Mouse (Mus musculus) cortical plate, adult 2 months (tissue): ENCODE results near the gene Vwa2. TPM values are rescaled to one million over a fixed set of nuclear protein-coding genes. Genes with fewer than 3 reads are reported as not detected.

ENCODE experiments used
- H3K27ac ChIP-seq: fragments of 200-500 bp; 2 replicates; pipeline ENCODE4 v1.5.1; 2012; ENCODE audit warnings: low read length, control low read depth, inconsistent platforms; ENCODE audit not compliant: insufficient read depth
- H3K4me1 ChIP-seq: fragments of 200-500 bp; 2 replicates; pipeline ENCODE4 v1.6.1; 2011; ENCODE audit warnings: low read length; ENCODE audit not compliant: control insufficient read depth, insufficient read depth
- H3K4me3 ChIP-seq: fragments of 200-500 bp; 2 replicates; pipeline ENCODE4 v1.5.1; 2011; ENCODE audit warnings: mild to moderate bottlenecking, low read length, control low read depth; ENCODE audit not compliant: insufficient read depth
- CTCF ChIP-seq: fragments of 200-500 bp; IDR thresholded peaks from 2 replicates; pipeline ENCODE4 v1.5.1; 2011; ENCODE audit warnings: mild to moderate bottlenecking, control low read depth, low read length; ENCODE audit not compliant: insufficient read depth; ENCODE audit errors: extremely low read depth
- POLR2A ChIP-seq: fragments of 200-500 bp; IDR thresholded peaks from 2 replicates; pipeline ENCODE4 v1.6.1; 2011; ENCODE audit warnings: mild to moderate bottlenecking, low read length, control low read depth; ENCODE audit not compliant: insufficient read depth; ENCODE audit errors: extremely low read depth
- polyA plus RNA-seq: library from polyadenylated mRNA; depleted of rRNA; stranded (reverse); fragments of >200 nt; gene quantifications from 2 replicates; pipeline ENCODE4 v1.2.3, GENCODE M21; 2012; rRNA removed

Vwa2 gene
- polyA plus RNA-seq = 0.02 TPM in 1 of 2 replicates, not detected in the other

GRCm38 (mm10) chr19:56873816-56874600 lies at the start of gene Vwa2:
Gene Vwa2 (plus strand): TSS chr19:56874249.
- no peak within 1 kb of the TSS for H3K27ac ChIP-seq
- H3K4me3 ChIP-seq = no peak within 1 kb of the TSS
- H3K4me1 ChIP-seq = no peaks in the 10 kb centered on the region
- no peak for TF ChIP-seq POLR2A
- no peak for TF ChIP-seq CTCF

DNA sequence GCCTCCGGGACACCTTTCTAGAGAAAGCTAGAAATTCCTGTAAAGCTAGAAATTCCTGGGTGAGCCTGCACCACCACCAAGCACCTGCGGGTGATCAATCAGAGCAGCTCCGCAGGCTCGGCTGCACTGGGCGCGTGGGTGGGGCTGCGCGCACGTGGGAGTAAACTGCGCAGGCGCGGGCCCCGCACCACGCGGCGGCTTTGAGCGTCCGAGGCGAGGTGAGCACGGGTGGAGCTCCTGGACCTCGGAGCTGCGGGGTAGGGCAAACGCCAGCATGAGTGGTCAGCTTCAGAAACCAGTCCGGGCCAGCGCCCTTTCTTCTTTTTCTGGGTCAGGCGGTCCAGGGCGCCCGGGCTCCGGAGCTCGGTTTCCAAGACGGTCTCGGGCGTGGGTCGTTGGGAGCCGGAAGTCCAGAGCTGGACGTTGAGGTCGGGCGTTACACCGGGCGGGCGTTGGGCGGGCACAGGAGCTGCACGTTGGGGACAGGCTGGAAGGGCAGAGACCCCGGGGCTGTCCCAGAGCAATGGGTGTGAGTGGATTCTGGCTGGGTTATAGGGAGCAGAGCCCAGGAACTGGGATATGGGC lies 47.9 kb upstream of the Vwa2 start, which contains the start of gene Tdrd1:
Tdrd1 (plus strand) TSS at position 163 of the 585 bp plus-strand sequence.
- no peak within 1 kb of the TSS for H3K4me3 ChIP-seq
- no peak for TF ChIP-seq POLR2A
- TF ChIP-seq CTCF = no peak
- H3K27ac ChIP-seq = no peak within 1 kb of the TSS
- H3K4me1 ChIP-seq = 0 out of 2 replicates have a peak, but pooled peaks cover 2% of the 10 kb centered on the region

DNA sequence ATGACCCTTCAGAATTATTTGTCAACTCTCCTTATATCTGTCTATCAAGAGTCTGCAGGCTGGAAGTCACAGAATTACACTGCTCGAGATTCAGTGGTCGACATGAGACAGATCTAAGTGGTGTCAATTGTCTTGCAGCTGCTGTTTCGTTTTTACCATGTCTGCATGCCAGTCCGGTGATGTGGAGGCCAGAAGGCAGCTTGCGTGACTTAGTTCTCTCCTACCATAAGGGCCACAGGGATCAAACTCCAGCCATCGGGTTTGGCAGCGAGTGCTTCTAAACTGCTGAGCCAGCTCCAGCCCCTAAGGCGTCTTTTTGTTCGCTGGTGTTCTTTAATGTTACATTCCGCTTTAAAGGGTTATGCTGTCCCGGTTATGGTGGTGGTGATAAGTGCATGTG lies 45.7 kb upstream of the Vwa2 start:
- Histone ChIP-seq H3K4me3 (no peak overlapping the region), H3K27ac (no peak overlapping the region), H3K4me1 (no peaks in the 10 kb centered on the region)
- TF ChIP-seq POLR2A (no peak), CTCF (no peak)

- TF ChIP-seq POLR2A (no peak), CTCF (no peak)
- Histone ChIP-seq H3K4me3 (no peak overlapping the region), H3K27ac (no peak overlapping the region), H3K4me1 (no peaks in the 10 kb centered on the region)
These were observed 44.8 kb upstream of the Vwa2 start for GRCm38 (mm10) chr19:56829267-56829666.

- no peak overlapping the region for H3K27ac ChIP-seq
- H3K4me3 ChIP-seq = no peak overlapping the region
- H3K4me1 ChIP-seq = no peaks in the 10 kb centered on the region
- no peak for TF ChIP-seq POLR2A
- no peak for TF ChIP-seq CTCF
These were observed 43.9 kb upstream of the Vwa2 start for GRCm38 (mm10) chr19:56830163-56830562.

- no peak overlapping the region for H3K27ac ChIP-seq
- no peak overlapping the region for H3K4me3 ChIP-seq
- TF ChIP-seq CTCF (no peak), POLR2A (no peak)
- no peaks in the 10 kb centered on the region for H3K4me1 ChIP-seq
These were observed 38.7 kb upstream of the Vwa2 start for GRCm38 (mm10) chr19:56835340-56835739.

- no peak for TF ChIP-seq POLR2A
- no peak for TF ChIP-seq CTCF
- no peaks in the 10 kb centered on the region for H3K4me1 ChIP-seq
- no peak overlapping the region for H3K27ac ChIP-seq
- H3K4me3 ChIP-seq = no peak overlapping the region
These were observed 34.9 kb upstream of the Vwa2 start for GRCm38 (mm10) chr19:56838942-56839706.

DNA sequence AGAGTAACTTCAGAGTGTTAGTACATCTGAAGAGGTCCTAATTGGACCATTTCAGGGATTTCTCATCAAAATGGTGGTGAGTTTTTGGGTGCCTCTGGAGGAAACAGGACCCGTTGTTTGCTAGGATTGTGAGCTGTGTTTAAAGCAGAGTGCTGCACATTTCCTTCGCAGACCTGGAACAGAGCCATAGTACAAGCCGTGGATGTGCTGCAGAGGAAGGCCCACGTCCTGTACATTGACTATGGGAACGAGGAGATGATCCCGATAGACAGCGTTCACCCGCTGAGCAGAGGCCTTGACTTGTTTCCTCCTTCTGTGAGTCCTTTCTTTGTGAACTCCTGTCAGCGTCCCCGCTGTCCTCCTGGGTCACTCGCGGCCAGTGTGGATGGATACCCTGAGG lies 31.1 kb upstream of the Vwa2 start:
- no peak overlapping the region for H3K27ac ChIP-seq
- H3K4me3 ChIP-seq = no peak overlapping the region
- no peaks in the 10 kb centered on the region for H3K4me1 ChIP-seq
- TF ChIP-seq POLR2A = no peak
- no peak for TF ChIP-seq CTCF

DNA sequence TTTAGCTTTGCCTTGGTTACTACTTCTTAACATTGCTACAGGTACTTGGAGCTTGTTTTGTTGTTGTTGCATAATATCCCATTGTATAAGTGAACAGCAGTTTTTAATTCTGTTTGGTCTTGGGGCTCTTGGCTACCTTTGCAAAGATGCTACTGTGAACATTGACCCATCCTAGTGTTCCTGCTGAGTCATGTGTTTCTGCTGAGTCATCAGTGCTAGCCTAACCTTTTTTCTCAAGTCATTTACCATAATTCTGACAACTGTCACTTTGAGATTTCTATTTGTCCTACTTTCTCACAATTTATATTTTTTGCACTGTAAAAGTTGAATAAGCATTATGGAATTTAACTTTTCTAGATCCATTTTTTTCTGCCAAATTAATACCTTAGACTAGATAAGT lies 21.5 kb upstream of the Vwa2 start:
- H3K4me1 ChIP-seq = no peaks in the 10 kb centered on the region
- H3K27ac ChIP-seq = no peak overlapping the region
- H3K4me3 ChIP-seq = no peak overlapping the region
- TF ChIP-seq CTCF = no peak
- no peak for TF ChIP-seq POLR2A
